Comparison of ENCODE assay signal across 8 mouse cellular contexts in the genomic region with DNA sequence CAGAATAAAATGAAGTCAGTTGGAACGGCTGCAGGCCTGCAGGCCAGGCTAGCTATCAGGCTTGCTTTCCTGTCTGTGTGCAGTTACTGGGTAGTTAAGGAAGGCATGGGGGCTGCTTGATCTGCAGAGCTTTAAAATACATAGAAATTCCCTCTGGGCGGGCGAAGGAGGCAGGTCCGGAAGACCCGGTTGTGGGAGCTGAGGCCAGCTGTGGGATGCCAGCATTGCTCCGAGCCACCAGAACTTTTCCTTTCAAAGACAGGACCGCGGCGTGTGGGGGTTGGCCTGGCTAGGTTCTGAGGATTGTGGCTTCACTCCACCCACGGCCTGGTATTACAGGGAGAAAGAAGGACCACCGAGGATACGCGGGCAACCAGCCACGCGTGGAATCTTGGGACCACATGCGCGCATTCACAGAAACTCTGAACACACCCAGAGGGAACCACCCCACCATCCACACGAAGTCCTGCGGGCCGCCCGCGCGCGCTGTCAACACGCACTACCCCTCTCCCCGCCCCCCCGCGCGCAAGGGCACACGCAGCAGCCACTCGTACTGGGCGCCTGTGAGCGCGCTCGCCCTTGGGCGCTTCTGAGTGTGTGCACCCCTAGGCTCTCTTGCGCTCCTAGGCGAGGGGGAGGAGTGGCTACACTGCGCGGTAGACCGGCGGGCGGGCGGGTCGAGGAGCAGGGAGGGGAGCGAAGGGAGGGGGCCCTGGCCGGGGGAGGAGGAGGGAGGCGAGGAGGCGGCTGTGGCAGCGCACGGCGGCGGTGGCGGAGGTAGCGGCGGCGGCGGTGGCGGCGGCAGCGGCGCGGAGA. TPM values are rescaled to one million over a fixed set of nuclear protein-coding genes. Genes with fewer than 3 reads are reported as not detected.
DNase-seq lines count a peak whose midpoint lies in the region; ATAC-seq lines count a peak whose summit lies in the region.

A gene (plus strand): TSS at position 600 of the 816 bp plus-strand sequence.

- peak within 1 kb of the TSS; percentile 45 for H3K4me3 ChIP-seq in intestine, embryonic 14.5 days (ENCODE audit: low read depth, low read length)
- peak within 1 kb of the TSS; percentile 89 for H3K4me3 ChIP-seq in megakaryocyte, embryonic 14.5 days (replicated peaks)

- H3K9ac ChIP-seq in intestine, embryonic 14.5 days (ENCODE audit: low read length): peak within 1 kb of the TSS; percentile 53

- no peaks in the 10 kb centered on the region for H3K36me3 ChIP-seq in intestine, embryonic 14.5 days (ENCODE audit: control insufficient read depth, insufficient read depth, low read length)
- peaks cover 47% of the 10 kb centered on the region for H3K36me3 ChIP-seq in megakaryocyte, embryonic 14.5 days (replicated peaks; ENCODE audit: low read length)

- DNase-seq in R1 (ENCODE audit: low read depth, low spot score): peak; percentile 59
- DNase-seq in cerebellum, adult 8-10 months: peak; percentile 31
- peak; percentile 7 to 15 for DNase-seq in gastrocnemius, adult 8-10 months (ENCODE audit: low spot score in 2 of 2)
- peak; percentile 82 for DNase-seq in intestine, embryonic 14.5 days (ENCODE audit: low spot score)
- DNase-seq in left cerebral cortex, postnatal 14 days (ENCODE audit: low spot score in 2 of 2): peak; percentile 54 to 65
- peak; percentile 71 to 76 for DNase-seq in right cerebral cortex, postnatal 10 days (ENCODE audit: low spot score in 2 of 2)

- intact Hi-C loops in left cerebral cortex, postnatal 14 days (cut with DNase I): no loop called here

- no peak within 1 kb of the TSS for H3K27ac ChIP-seq in intestine, embryonic 14.5 days (ENCODE audit: low read depth)

- peaks cover 31% of the 10 kb centered on the region for H3K27me3 ChIP-seq in intestine, embryonic 14.5 days (replicated peaks; ENCODE audit: control insufficient read depth, insufficient read depth, low read length)
- H3K27me3 ChIP-seq in megakaryocyte, embryonic 14.5 days (replicated peaks): peaks cover 25% of the 10 kb centered on the region

- H3K4me2 ChIP-seq in intestine, embryonic 14.5 days (ENCODE audit: low read length): peak within 1 kb of the TSS; percentile 95

- H3K4me1 ChIP-seq in intestine, embryonic 14.5 days (replicated peaks; ENCODE audit: control insufficient read depth, insufficient read depth, low read length): 0 out of 2 replicates have a peak, but pooled peaks cover 2% of the 10 kb centered on the region
- H3K4me1 ChIP-seq in megakaryocyte, embryonic 14.5 days: peaks cover 32% of the 10 kb centered on the region

- ATAC-seq in intestine, embryonic 14.5 days (replicated peaks; ENCODE audit: low FRiP score, low TSS enrichment, low read depth): peak; percentile 91
- no peak for ATAC-seq in erythroid progenitor cell, adult 5-6 weeks (replicated peaks; ENCODE audit: low FRiP score, poor library complexity, severe bottlenecking)

- under 1% methylated on average over 51 of the region's 63 CpGs for WGBS in intestine, embryonic 14.5 days

- no peaks in the 10 kb centered on the region for H3K9me3 ChIP-seq in intestine, embryonic 14.5 days (ENCODE audit: control insufficient read depth, low read length)
- no peaks in the 10 kb centered on the region for H3K9me3 ChIP-seq in megakaryocyte, embryonic 14.5 days

RNA-seq across cellular contexts. Expression of the gene that starts here (rescaled TPM):
- total RNA-seq in gastrocnemius, adult 8-10 months (2022): under 1 TPM; 0.41 to 0.52 (median 0.46) TPM
- 6.8 and 7.1 TPM in 2 replicates for polyA plus RNA-seq in intestine, embryonic 14.5 days (2014; fragmentation: Nextera tagmentation; extraction: Ambion mirVana)
- 100 to 1,000 TPM in 1 of 2 experiments, 10 to 100 TPM in 1; 94.8 to 109 TPM for total RNA-seq in left cerebral cortex, postnatal 14 days (2021)
- polyA plus RNA-seq in megakaryocyte, embryonic 14.5 days (2012; ENCODE audit: insufficient read depth, low replicate concordance): 6.1 and 6.3 TPM in 2 replicates
- total RNA-seq in erythroid progenitor cell, adult 5-6 weeks (2015; ENCODE audit: low replicate concordance): 1.1 and 13.8 TPM in 2 replicates
- total RNA-seq in erythroid progenitor cell, adult 5-6 weeks (2017; ENCODE audit: low replicate concordance): 1.2 and 2.2 TPM in 2 replicates

Comparison
In these comparisons a context has a peak if more than half of its experiments do, and no peak if none do; other contexts are left out.
1. RNA of the gene that starts here (total RNA-seq): 94.8 to 109 TPM in left cerebral cortex, postnatal 14 days; 1.1 to 13.8 TPM in erythroid progenitor cell, adult 5-6 weeks and 0.41 to 0.52 TPM in gastrocnemius, adult 8-10 months; every median in the first group is over 4 times any median in the second.
2. Peak in DNase-seq in gastrocnemius, adult 8-10 months; RNA of the gene not detected or under 1 TPM.
3. DNase-seq: peak in every context shown above with its lines; median percentile 82 in intestine, embryonic 14.5 days; 74 in right cerebral cortex, postnatal 10 days; 60 in left cerebral cortex, postnatal 14 days; 59 in R1; 31 in cerebellum, adult 8-10 months; 11 in gastrocnemius, adult 8-10 months.